Mouse (Mus musculus): ENCODE data around the gene Acvr1b. TPM values are rescaled to one million over a fixed set of nuclear protein-coding genes. Genes with fewer than 3 reads are reported as not detected.

Acvr1b gene
- polyA plus RNA-seq, 1 experiment, result 6.4 TPM

DNA sequence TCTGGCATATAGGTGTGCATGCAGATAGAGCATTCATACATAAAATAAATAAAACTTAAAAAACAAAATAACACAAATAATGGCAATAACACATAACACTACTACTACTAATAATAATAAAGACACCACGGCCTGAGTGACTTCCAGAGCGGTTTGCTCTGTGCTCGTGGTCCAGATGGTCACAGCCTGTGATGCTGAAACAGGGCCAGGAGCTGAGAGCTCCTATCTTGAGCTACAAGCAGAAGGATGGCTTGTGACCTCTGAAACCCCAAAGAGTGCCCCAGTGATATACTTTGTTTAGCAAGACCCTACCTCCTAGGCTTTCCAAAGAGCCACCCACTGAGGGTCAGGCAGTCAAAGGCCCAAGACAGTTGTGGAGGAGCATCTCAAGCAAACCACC lies 27.5 kb downstream of the Acvr1b start:
- Histone ChIP-seq H3K4me1 (ENCODE audit: control insufficient read depth, insufficient read depth, low read length) (peaks cover under 1% of the 10 kb centered on the region), H3K27ac (ENCODE audit: control insufficient read depth, insufficient read depth, low read depth, low read length, poor library complexity) (no peak overlapping the region), H3K4me3 (replicated peaks; ENCODE audit: control insufficient read depth, low read depth, low read length) (no peak overlapping the region)
- TF ChIP-seq POLR2A (IDR thresholded peaks at IDR 0.05; ENCODE audit: borderline replicate concordance, control insufficient read depth, low read depth, low read length) (no peak), CTCF (IDR thresholded peaks at IDR 0.05; ENCODE audit: control insufficient read depth, insufficient read depth, low read length) (no peak)
- WGBS, result 83% methylated on average over 3 of the region's 3 CpGs

GRCm38 (mm10) chr15:101203673-101204072 lies 29.8 kb downstream of the Acvr1b start:
- Histone ChIP-seq H3K27ac (ENCODE audit: control insufficient read depth, insufficient read depth, low read depth, low read length, poor library complexity) (no peak overlapping the region), H3K4me1 (ENCODE audit: control insufficient read depth, insufficient read depth, low read length) (no peaks in the 10 kb centered on the region), H3K4me3 (replicated peaks; ENCODE audit: control insufficient read depth, low read depth, low read length) (no peak overlapping the region)
- 78% methylated on average over 4 of the region's 4 CpGs for WGBS
- TF ChIP-seq POLR2A (IDR thresholded peaks at IDR 0.05; ENCODE audit: borderline replicate concordance, control insufficient read depth, low read depth, low read length) (no peak), CTCF (IDR thresholded peaks at IDR 0.05; ENCODE audit: control insufficient read depth, insufficient read depth, low read length) (no peak)

GRCm38 (mm10) chr15:101204781-101205180 lies 30.9 kb downstream of the Acvr1b start:
- H3K4me1 ChIP-seq (ENCODE audit: control insufficient read depth, insufficient read depth, low read length), result no peaks in the 10 kb centered on the region
- no peak overlapping the region for H3K4me3 ChIP-seq (replicated peaks; ENCODE audit: control insufficient read depth, low read depth, low read length)
- WGBS, result 90% methylated on average over 7 of the region's 7 CpGs
- no peak overlapping the region for H3K27ac ChIP-seq (ENCODE audit: control insufficient read depth, insufficient read depth, low read depth, low read length, poor library complexity)
- TF ChIP-seq CTCF (IDR thresholded peaks at IDR 0.05; ENCODE audit: control insufficient read depth, insufficient read depth, low read length) (no peak), POLR2A (IDR thresholded peaks at IDR 0.05; ENCODE audit: borderline replicate concordance, control insufficient read depth, low read depth, low read length) (no peak)

- TF ChIP-seq CTCF (IDR thresholded peaks at IDR 0.05; ENCODE audit: control insufficient read depth, insufficient read depth, low read length) (peak; percentile 61), POLR2A (IDR thresholded peaks at IDR 0.05; ENCODE audit: borderline replicate concordance, control insufficient read depth, low read depth, low read length) (no peak)
- H3K4me1 ChIP-seq (ENCODE audit: control insufficient read depth, insufficient read depth, low read length), result no peaks in the 10 kb centered on the region
- no peak overlapping the region for H3K27ac ChIP-seq (ENCODE audit: control insufficient read depth, insufficient read depth, low read depth, low read length, poor library complexity)
- 65% methylated on average over 6 of the region's 6 CpGs for WGBS
- H3K4me3 ChIP-seq (replicated peaks; ENCODE audit: control insufficient read depth, low read depth, low read length), result no peak overlapping the region
Measured at GRCm38 (mm10) chr15:101210228-101210627, 36.4 kb downstream of the Acvr1b start.

DNA sequence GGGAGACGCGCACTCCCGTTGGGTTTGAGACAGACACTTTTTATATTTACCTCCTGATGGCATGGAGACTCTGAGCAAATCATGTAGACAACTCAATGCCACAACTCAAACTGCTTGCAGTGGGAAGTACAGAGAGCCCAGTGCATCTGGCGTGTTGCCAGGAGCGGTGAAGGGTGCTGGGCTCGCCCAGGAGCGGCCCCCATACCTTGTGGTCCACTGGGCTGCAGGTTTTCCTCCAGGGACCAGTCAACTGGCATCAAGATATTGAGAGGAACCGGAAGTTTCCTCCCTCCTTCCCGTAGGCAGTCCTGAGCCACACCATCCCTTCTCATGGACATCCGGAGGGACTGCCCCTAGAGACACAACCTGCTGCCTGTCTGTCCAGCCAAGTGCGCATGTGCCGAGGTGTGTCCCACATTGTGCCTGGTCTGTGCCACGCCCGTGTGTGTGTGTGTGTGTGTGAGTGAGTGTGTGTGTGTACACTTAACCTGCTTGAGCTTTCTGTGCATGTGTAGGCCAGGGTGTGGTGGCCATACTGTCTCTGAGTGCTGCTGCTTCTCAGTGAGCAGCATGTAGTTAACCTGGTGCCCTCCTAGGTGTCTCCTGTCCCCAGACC lies 37.2 kb downstream of the Acvr1b start:
- no peak overlapping the region for H3K27ac ChIP-seq (ENCODE audit: control insufficient read depth, insufficient read depth, low read depth, low read length, poor library complexity)
- TF ChIP-seq CTCF (IDR thresholded peaks at IDR 0.05; ENCODE audit: control insufficient read depth, insufficient read depth, low read length) (no peak; the same call in 1 of the 2 replicates), POLR2A (IDR thresholded peaks at IDR 0.05; ENCODE audit: borderline replicate concordance, control insufficient read depth, low read depth, low read length) (no peak)
- 87% methylated on average over 14 of the region's 14 CpGs for WGBS
- no peaks in the 10 kb centered on the region for H3K4me1 ChIP-seq (ENCODE audit: control insufficient read depth, insufficient read depth, low read length)
- H3K4me3 ChIP-seq (replicated peaks; ENCODE audit: control insufficient read depth, low read depth, low read length), result no peak overlapping the region

DNA sequence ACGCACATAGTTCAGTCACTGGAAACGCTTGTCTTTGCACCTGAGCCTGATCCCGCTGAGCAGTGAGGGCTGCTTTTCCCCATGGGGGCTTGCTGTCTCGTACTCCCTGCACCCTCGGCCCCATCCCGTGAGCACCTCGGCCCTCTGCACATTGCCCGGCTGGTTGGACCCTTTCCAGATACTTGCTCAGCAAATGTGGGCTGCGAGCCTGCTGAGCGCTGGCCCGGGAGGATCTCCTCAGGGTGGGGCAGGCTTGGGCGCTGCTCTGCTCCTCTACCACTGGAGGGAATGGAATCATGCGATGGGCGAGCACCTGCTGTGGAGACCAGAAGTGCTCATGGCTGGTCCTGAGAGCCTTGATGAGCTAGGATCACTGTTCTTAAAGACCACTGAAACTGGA lies 38.6 kb downstream of the Acvr1b start:
- Histone ChIP-seq H3K4me1 (ENCODE audit: control insufficient read depth, insufficient read depth, low read length) (no peaks in the 10 kb centered on the region), H3K27ac (ENCODE audit: control insufficient read depth, insufficient read depth, low read depth, low read length, poor library complexity) (no peak overlapping the region), H3K4me3 (replicated peaks; ENCODE audit: control insufficient read depth, low read depth, low read length) (no peak overlapping the region)
- TF ChIP-seq POLR2A (IDR thresholded peaks at IDR 0.05; ENCODE audit: borderline replicate concordance, control insufficient read depth, low read depth, low read length) (no peak), CTCF (IDR thresholded peaks at IDR 0.05; ENCODE audit: control insufficient read depth, insufficient read depth, low read length) (no peak)
- WGBS, result 81% methylated on average over 14 of the region's 14 CpGs

DNA sequence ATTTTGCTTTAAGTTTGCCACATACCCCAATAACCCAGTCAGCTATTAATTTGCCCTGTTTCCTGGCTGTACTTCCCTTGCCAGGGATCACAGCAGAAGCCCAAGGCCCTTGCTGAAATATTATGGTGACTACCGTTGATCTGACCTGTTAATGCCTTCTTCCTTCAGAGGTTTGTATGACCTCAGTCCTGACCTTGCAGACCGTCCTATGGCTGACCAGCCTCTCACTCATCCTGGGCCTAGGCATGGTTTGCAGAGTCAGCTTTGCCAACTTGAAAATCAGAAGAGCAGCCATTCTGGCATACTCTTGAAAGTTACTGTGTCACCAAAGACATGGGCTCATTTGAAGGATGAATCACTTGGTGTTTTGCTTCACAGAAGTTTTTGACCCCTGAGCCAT lies 41.3 kb downstream of the Acvr1b start:
- TF ChIP-seq POLR2A (IDR thresholded peaks at IDR 0.05; ENCODE audit: borderline replicate concordance, control insufficient read depth, low read depth, low read length) (no peak), CTCF (IDR thresholded peaks at IDR 0.05; ENCODE audit: control insufficient read depth, insufficient read depth, low read length) (no peak)
- Histone ChIP-seq H3K27ac (ENCODE audit: control insufficient read depth, insufficient read depth, low read depth, low read length, poor library complexity) (no peak overlapping the region), H3K4me3 (replicated peaks; ENCODE audit: control insufficient read depth, low read depth, low read length) (no peak overlapping the region), H3K4me1 (ENCODE audit: control insufficient read depth, insufficient read depth, low read length) (no peaks in the 10 kb centered on the region)
- WGBS, result 68% methylated on average over 2 of the region's 2 CpGs

GRCm38 (mm10) chr15:101216036-101216435 lies 42.2 kb downstream of the Acvr1b start:
- WGBS, result 73% methylated on average over 4 of the region's 4 CpGs
- no peak overlapping the region for H3K4me3 ChIP-seq (replicated peaks; ENCODE audit: control insufficient read depth, low read depth, low read length)
- TF ChIP-seq POLR2A (IDR thresholded peaks at IDR 0.05; ENCODE audit: borderline replicate concordance, control insufficient read depth, low read depth, low read length) (no peak), CTCF (IDR thresholded peaks at IDR 0.05; ENCODE audit: control insufficient read depth, insufficient read depth, low read length) (no peak)
- no peaks in the 10 kb centered on the region for H3K4me1 ChIP-seq (ENCODE audit: control insufficient read depth, insufficient read depth, low read length)
- no peak overlapping the region for H3K27ac ChIP-seq (ENCODE audit: control insufficient read depth, insufficient read depth, low read depth, low read length, poor library complexity)

- Histone ChIP-seq H3K27ac (ENCODE audit: control insufficient read depth, insufficient read depth, low read depth, low read length, poor library complexity) (no peak overlapping the region), H3K4me3 (replicated peaks; ENCODE audit: control insufficient read depth, low read depth, low read length) (no peak overlapping the region), H3K4me1 (ENCODE audit: control insufficient read depth, insufficient read depth, low read length) (no peaks in the 10 kb centered on the region)
- TF ChIP-seq POLR2A (IDR thresholded peaks at IDR 0.05; ENCODE audit: borderline replicate concordance, control insufficient read depth, low read depth, low read length) (no peak), CTCF (IDR thresholded peaks at IDR 0.05; ENCODE audit: control insufficient read depth, insufficient read depth, low read length) (no peak)
- 51% methylated on average over 8 of the region's 8 CpGs for WGBS
Measured at GRCm38 (mm10) chr15:101220905-101221297, 47.0 kb downstream of the Acvr1b start.

All from bone marrow, adult 2 months (tissue).